Mouse (Mus musculus) lung, embryonic 16.5 days (tissue): ENCODE results near the gene Bad. TPM values are rescaled to one million over a fixed set of nuclear protein-coding genes. Genes with fewer than 3 reads are reported as not detected.

Experiments
- ATAC-seq: fragments of 200-750 bp; cut with Nextera tagmentation; 2 replicates; pipeline ENCODE4 v1.8.0; 2017; ENCODE audit warnings: low read depth, mild to moderate bottlenecking, moderate library complexity
- H3K27ac ChIP-seq: fragments of 300-500 bp; sonication (generic); 2 replicates; pipeline ENCODE4 v1.5.1; 2014; ENCODE audit warnings: mild to moderate bottlenecking, control low read depth, low read length
- H3K27me3 ChIP-seq: fragments of 300-500 bp; sonication (generic); 2 replicates; pipeline ENCODE4 v1.6.1; 2014; ENCODE audit warnings: low read depth, low read length, mixed read lengths; ENCODE audit not compliant: control insufficient read depth, insufficient read depth
- H3K36me3 ChIP-seq: fragments of 300-500 bp; sonication (generic); 2 replicates; pipeline ENCODE4 v1.6.1; 2014; ENCODE audit warnings: low read length; ENCODE audit not compliant: control insufficient read depth, insufficient read depth
- H3K4me1 ChIP-seq: fragments of 300-500 bp; sonication (generic); replicated peaks from 2 replicates; pipeline ENCODE4 v1.6.1; 2014; ENCODE audit warnings: low read length, mixed read lengths; ENCODE audit not compliant: control insufficient read depth, insufficient read depth
- H3K4me2 ChIP-seq: fragments of 300-500 bp; sonication (generic); 2 replicates; pipeline ENCODE4 v1.6.1; 2014; ENCODE audit warnings: low read depth, low read length, control low read depth
- H3K4me3 ChIP-seq: fragments of 300-500 bp; sonication (generic); 2 replicates; pipeline ENCODE4 v1.5.1; 2014; ENCODE audit warnings: mild to moderate bottlenecking, low read length, control low read depth
- H3K9ac ChIP-seq: fragments of 300-500 bp; sonication (generic); 2 replicates; pipeline ENCODE4 v1.6.1; 2014; ENCODE audit warnings: low read length, control low read depth
- H3K9me3 ChIP-seq: fragments of 300-500 bp; sonication (generic); 2 replicates; pipeline ENCODE4 v1.6.1; 2016; ENCODE audit warnings: low read length; ENCODE audit not compliant: control insufficient read depth
- WGBS: fragments of 180-500 bp; shearing (Covaris S2); extraction: QIAGEN DNeasy Blood & Tissue Kit; methylation state at CpG from one replicate; pipeline ENCODE4 v1.1.7; 2014; 5-methylcytosine and 5-hydroxymethylcytosine counted together
- polyA plus RNA-seq: library from polyadenylated mRNA; unstranded; fragments of >200 nt; fragmentation: Nextera tagmentation; extraction: Ambion mirVana; gene quantifications from 2 replicates; pipeline ENCODE4 v1.2.1, GENCODE M21; 2015

Gene Bad
- polyA plus RNA-seq, 1 experiment from 2014 or later = 82.5 TPM

DNA sequence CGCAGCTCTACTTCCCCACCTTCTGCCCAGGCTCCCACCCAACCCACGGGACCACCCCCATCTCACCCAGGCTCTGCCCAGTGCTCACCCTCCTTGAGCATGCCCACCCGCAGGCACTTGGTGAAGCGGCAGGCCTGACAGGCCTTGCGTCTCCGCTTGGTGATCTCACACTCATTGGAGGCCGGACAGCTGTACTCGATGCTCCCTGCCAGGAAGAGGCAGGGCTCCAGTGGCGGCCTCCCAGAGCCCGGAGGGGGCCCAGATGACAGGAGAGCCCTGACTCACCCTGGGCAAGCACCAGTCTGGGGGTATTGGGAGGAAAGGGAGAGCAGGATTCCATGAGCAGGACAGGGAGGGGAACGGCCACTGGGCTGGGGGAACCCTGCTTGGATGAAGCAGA is 27.7 kb upstream of the Bad start:
- peaks cover 7% of the 10 kb centered on the region for H3K4me1 ChIP-seq
- H3K36me3 ChIP-seq = peaks cover 14% of the 10 kb centered on the region
- WGBS = 68% methylated on average over 11 of the region's 11 CpGs
- no peak overlapping the region for H3K27ac ChIP-seq
- no peaks in the 10 kb centered on the region for H3K27me3 ChIP-seq
- H3K4me2 ChIP-seq = no peak overlapping the region
- ATAC-seq = no peak
- H3K9ac ChIP-seq = no peak overlapping the region
- H3K4me3 ChIP-seq = no peak overlapping the region
- H3K9me3 ChIP-seq = no peaks in the 10 kb centered on the region

GRCm38 (mm10) chr19:6914540-6914939 is 27.1 kb upstream of the Bad start:
- Histone ChIP-seq H3K27me3 (no peaks in the 10 kb centered on the region), H3K4me3 (no peak overlapping the region), H3K4me2 (no peak overlapping the region), H3K36me3 (peaks cover 14% of the 10 kb centered on the region), H3K4me1 (peaks cover 7% of the 10 kb centered on the region), H3K27ac (no peak overlapping the region), H3K9me3 (no peaks in the 10 kb centered on the region), H3K9ac (no peak overlapping the region)
- ATAC-seq = no peak
- 90% methylated on average over 9 of the region's 9 CpGs for WGBS

DNA sequence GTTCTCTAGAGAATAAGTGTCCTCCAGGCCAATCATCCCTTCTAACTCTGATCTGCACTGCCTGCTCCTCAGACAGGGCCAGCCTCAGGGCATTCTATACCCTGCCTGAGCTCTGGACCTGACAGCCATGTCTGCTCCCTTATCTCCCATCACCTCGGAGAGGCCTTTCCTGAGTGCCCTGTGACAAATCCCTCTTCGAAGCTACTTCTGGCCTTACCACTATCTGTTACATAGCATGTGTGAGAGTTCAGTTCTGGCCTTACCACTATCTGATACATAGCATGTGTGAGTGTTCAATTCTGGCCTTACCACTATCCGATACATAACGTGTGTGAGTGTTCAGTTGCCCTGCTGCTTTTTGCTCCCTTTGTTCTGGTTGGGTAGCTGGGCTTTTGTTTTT is 26.4 kb upstream of the Bad start:
- Histone ChIP-seq H3K9me3 (no peaks in the 10 kb centered on the region), H3K27me3 (no peaks in the 10 kb centered on the region), H3K4me2 (no peak overlapping the region), H3K9ac (no peak overlapping the region), H3K4me3 (no peak overlapping the region), H3K36me3 (peaks cover 14% of the 10 kb centered on the region), H3K4me1 (peaks cover 12% of the 10 kb centered on the region), H3K27ac (no peak overlapping the region)
- no peak for ATAC-seq
- 68% methylated on average over 4 of the region's 4 CpGs for WGBS

- WGBS = 59% methylated on average over 4 of the region's 4 CpGs
- Histone ChIP-seq H3K27ac (no peak overlapping the region), H3K27me3 (no peaks in the 10 kb centered on the region), H3K4me1 (peaks cover 14% of the 10 kb centered on the region), H3K36me3 (peaks cover 14% of the 10 kb centered on the region), H3K9me3 (no peaks in the 10 kb centered on the region), H3K4me3 (no peak overlapping the region), H3K9ac (no peak overlapping the region), H3K4me2 (no peak overlapping the region)
- ATAC-seq = no peak
Measured at GRCm38 (mm10) chr19:6916496-6916895, 25.2 kb upstream of the Bad start.

DNA sequence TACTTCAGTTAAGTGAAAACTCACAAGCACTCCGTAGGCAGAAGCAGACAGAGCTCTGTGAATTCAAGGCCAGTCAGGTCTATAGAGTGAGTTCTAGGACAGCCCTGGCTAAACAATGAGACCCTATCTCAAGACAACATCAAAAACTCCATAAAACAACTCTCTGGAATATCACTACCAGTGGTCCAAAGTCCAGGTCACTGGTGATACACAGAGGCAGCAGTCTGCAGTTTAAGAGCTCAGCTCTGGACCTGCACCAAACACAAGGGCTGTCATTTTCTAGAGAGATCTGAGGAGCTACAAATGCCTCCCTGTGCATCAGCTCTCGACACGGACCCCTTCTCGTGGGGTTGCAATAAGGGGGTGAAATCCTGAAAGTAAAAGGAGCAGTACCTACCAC is 23.3 kb upstream of the Bad start:
- 83% methylated on average over 4 of the region's 4 CpGs for WGBS
- no peaks in the 10 kb centered on the region for H3K9me3 ChIP-seq
- H3K4me3 ChIP-seq = no peak overlapping the region
- H3K4me2 ChIP-seq = no peak overlapping the region
- H3K27ac ChIP-seq = no peak overlapping the region
- no peak overlapping the region for H3K9ac ChIP-seq
- peaks cover 7% of the 10 kb centered on the region for H3K27me3 ChIP-seq
- ATAC-seq = no peak
- H3K4me1 ChIP-seq = peaks cover 14% of the 10 kb centered on the region
- H3K36me3 ChIP-seq = peaks cover 3% of the 10 kb centered on the region; the same call in 1 of the 2 replicates

DNA sequence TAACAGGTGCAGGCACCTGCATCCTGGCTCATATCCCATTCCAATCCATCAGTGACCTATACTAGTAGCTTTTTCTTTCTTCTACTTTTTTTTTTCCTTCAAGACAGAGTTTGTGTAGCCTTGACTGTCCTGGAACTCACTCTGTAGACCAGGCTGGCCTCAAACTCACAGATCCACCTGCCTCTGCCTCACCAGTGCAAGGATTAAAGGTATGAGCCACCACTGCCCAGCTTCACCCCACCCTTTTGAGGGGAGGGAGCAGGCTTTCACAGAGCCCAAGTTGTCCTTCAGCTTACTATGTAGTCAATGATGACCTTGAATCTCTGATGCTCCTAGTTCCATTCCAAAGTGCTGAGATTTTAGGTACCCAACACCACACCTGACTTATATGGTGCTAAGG is 22.2 kb upstream of the Bad start:
- no peak overlapping the region for H3K9ac ChIP-seq
- H3K27ac ChIP-seq = no peak overlapping the region
- no peak for ATAC-seq
- peaks cover 17% of the 10 kb centered on the region for H3K27me3 ChIP-seq
- H3K4me3 ChIP-seq = no peak overlapping the region
- no peaks in the 10 kb centered on the region for H3K36me3 ChIP-seq
- no peaks in the 10 kb centered on the region for H3K9me3 ChIP-seq
- H3K4me1 ChIP-seq = peaks cover 14% of the 10 kb centered on the region
- no peak overlapping the region for H3K4me2 ChIP-seq

GRCm38 (mm10) chr19:6919876-6920740 is 21.6 kb upstream of the Bad start:
- Histone ChIP-seq H3K36me3 (no peaks in the 10 kb centered on the region), H3K9ac (peak overlapping the region; percentile 84), H3K4me1 (peaks cover 19% of the 10 kb centered on the region), H3K27ac (peak overlapping the region; percentile 80), H3K9me3 (no peaks in the 10 kb centered on the region), H3K27me3 (peaks cover 24% of the 10 kb centered on the region), H3K4me2 (peak overlapping the region; percentile 97), H3K4me3 (peak overlapping the region; percentile 85)
- no peak for ATAC-seq
- WGBS = 28% methylated on average over 8 of the region's 8 CpGs

DNA sequence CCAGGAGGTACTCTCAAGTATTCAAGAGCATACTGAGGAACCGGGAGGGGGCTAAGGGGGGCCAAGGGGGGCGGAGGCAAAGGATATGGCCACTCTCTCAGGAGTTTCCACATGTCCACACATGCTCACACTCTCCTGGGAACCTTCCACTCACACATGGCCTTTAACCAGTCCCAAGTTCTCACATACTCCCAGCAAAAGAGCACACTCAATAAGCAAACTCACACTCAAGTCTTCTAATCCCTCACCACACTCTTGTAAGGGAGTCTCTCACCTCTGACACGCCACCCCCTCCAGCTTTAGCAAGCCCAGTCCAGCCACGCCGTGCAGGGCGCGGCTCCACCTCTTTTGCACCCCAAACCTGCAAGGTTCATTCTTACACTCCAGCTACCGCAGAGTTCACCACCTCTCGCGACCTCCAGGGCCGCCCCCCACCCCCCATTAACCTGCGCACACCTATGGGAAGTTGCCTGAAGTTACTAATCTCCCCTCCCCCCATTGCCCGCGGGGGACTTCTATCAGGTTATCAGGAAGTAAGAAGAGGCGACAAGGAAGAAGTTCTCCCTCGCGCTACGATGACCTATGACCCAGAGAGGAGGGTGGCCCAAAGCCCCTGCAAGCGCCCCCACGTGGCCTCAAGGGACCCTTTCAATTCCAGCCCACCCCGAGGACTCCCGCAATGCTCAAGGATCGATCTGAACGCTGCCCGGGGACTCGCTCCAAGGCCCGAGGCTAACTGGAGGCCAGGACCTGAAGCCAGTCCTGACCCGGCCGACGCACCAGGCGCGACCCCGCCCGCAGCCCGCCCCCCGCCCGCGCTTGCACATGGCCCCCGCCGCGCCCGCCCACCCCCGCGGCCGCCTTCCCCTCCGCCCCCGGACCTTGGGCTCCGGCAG is 20.7 kb upstream of the Bad start:
- peak overlapping the region; percentile 84 for H3K9ac ChIP-seq
- H3K36me3 ChIP-seq = no peaks in the 10 kb centered on the region
- peak overlapping the region; percentile 97 for H3K4me2 ChIP-seq
- H3K4me3 ChIP-seq = peak overlapping the region; percentile 85
- peak overlapping the region; percentile 80 for H3K27ac ChIP-seq
- under 1% methylated on average over 43 of the region's 48 CpGs for WGBS
- H3K9me3 ChIP-seq = no peaks in the 10 kb centered on the region
- peaks cover 33% of the 10 kb centered on the region for H3K27me3 ChIP-seq
- no peak for ATAC-seq
- peaks cover 28% of the 10 kb centered on the region for H3K4me1 ChIP-seq
